Mouse (Mus musculus) liver, adult (tissue): ENCODE data around the gene Dync1h1.

Source experiments
- GATA4 ChIP-seq: IDR thresholded peaks from 2 replicates; pipeline ENCODE4 v1.6.1; 2014; ENCODE audit warnings: mild to moderate bottlenecking, low read length; ENCODE audit not compliant: insufficient replicate concordance

Dync1h1 gene

DNA sequence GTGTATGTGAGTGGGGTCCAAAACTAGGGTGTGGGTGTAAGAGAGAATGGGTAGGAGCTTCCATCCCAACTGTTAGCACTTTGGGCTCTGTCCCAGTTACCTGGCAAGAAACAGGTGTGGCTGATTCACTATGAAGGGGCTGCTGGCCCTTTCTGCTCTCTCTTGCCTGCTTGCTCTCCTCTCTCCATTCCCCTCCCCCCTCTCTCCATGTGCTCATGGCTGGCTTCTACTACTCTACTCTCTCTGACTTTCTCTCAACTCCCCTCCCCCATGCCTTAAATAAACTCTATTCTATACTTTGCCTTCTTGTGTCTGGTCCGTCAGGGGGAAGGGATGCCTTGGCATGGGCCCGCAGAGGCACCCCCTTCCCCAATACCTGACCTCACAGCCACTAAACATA lies 99.5 kb downstream of the Dync1h1 start:
- no peak for TF ChIP-seq GATA4

DNA sequence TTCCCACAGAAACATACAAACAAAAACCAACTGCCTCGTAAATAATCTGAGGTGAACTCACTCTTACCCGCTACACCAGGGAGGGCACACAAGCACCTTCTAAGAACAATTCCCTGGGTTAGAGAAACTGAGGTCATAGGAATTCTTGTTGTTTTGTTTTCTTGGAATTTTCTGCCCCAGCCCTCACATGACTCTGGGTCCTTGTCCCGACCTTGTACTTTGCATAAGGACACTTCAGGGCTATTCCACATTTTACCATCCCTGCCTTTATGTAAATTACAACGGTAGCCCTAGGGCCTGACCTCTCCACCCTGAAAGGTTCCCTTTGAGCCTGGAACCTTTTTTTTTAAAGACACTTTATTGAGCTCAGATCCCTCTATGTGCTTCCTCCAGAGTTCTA lies 101.3 kb downstream of the Dync1h1 start, which contains the start of gene Hsp90aa1:
Gene Hsp90aa1 (minus strand): TSS at position 173 of the 400 bp plus-strand sequence.
- TF ChIP-seq GATA4, result no peak

DNA sequence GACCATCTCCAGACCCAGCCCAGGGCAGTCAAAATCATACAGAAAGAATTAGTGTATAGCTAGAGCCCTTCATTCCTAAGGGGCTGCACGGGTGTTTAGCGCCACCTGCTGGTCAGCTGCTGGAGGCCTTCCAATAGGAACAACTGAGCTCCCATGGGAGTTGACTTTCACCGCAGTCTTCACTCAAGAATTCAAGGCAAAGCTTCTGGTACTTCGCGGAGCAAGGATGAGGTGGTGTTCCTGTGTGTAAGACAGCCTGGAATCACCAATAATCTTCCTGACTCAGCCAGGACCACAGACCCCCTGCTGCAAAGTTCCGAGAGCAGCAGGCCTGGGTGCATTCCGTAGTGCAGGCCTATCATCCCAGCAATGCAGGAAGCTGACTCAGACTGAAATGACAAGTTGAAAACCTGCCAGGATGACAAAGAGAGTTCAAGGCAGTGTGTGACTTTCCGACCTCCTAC lies 101.8 kb downstream of the Dync1h1 start:
- TF ChIP-seq GATA4, result peak; percentile 27; the same call in 1 of the 2 replicates

DNA sequence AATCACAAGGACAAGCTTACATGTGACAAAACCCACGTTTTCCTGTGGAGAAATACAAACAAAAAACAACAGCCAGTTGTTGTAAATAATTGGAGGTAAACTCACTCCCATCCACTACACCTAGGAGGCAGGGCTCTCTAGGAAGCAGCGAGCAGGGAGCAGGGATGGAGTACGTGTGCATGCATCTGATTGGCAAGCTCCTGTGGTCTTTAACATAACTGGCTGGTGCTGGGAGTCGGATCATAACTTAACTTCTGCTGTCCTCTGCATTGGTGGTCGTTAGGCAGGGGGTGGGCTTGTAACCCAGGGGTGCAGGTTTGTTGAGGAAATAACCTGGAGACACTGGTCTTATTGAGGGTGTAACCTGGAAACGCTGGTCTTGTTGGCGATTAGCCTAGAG lies 102.4 kb downstream of the Dync1h1 start:
- no peak for TF ChIP-seq GATA4

DNA sequence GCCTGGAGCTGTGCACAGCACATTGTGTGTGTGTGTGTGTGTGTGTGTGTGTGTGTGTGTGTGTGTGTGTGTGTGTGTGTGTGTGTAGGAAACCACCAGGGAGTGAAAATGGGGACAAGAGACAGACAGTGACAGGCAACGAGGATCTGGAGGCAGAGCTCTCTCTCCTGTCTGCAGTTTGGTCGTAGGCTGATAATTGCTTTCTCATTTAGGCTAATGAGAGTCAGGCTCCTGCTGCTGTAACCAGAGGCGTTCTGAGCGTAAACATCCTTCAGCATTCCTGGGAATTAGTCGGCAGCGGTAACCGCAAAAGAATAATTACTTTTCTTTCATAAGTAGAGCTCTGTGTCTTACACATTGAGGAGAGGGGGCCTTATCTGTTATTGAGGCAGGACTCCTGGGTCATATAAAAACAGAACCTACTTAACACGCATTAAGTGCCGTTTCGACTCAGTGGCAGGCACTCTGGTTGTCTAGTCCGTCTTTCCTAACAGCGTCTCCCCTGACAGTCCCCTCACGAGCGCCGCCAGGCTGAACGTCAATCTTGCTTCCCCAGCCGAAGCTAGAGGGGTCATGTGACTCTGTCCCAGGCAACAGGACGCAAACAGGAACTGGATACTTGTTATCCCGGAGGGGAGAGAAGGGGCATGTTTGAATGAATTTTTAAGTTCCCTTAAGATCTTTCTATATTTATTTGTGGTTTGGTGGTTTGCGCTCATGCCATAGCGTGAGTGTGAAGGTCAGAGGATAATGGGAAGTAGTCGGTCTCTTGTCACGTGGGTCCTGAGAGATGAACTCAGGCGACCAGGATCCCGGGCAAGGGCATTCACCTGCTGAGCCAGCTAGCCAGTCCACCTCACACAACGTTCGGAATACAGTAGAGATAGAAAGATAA lies 105.3 kb downstream of the Dync1h1 start:
- TF ChIP-seq GATA4, result no peak

DNA sequence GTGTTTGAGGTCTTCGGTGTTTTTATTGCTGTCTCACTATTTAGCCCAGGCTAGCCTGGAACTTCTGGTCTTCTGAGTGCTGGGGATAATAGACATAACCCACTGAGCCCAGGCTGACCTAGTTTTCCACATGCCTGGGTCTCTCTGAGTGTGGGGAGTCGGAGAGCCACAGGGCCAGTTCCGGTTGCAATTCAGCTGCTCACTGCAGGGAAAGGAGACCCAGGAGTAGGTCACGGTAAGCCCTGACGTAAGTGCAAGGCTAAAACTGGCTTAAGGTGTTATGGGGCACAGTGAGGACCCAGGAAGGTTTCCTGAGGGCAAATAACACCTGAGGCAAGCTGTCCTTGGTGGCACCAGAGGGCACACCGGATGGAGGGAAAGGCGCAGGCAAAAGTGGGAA lies 106.2 kb downstream of the Dync1h1 start:
- TF ChIP-seq GATA4, result no peak

DNA sequence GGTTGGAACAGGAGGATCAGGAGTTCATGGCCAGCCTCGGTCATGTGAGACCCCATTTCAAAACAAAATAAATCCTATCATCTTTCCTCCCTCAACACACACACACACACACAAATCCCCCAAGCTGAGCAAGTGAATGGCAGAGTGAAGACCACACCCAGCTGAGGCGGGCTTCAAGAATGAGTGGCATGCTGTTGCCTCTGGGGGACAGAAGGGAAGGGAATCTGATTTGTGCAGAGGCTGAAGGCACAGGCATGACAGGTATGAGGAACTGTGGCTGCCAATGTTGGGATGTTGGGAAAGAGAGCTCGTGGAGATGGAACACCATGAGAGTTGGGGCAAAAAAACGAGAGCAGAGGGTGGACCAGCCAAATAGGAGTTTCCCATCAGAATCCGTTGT lies 110.0 kb downstream of the Dync1h1 start:
- no peak for TF ChIP-seq GATA4

DNA sequence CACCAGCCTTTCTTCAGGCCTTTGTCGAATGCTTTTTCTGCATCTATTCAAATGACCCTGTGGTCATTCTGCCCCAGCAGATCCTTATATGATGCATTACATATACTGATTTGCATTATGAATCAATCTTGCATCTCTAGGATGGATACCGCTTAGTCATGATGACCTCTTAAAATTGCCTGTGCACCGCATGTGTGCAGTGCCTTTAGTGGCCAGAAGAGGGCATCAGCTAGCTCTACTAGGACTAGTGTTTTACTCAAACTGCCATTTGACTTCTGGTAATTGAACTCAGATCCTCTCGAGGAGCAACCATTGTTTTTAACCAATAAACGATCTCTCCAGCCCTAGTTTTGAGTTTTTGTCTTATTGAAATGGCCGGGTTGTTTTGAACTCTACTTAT lies 112.5 kb downstream of the Dync1h1 start:
- TF ChIP-seq GATA4, result no peak

DNA sequence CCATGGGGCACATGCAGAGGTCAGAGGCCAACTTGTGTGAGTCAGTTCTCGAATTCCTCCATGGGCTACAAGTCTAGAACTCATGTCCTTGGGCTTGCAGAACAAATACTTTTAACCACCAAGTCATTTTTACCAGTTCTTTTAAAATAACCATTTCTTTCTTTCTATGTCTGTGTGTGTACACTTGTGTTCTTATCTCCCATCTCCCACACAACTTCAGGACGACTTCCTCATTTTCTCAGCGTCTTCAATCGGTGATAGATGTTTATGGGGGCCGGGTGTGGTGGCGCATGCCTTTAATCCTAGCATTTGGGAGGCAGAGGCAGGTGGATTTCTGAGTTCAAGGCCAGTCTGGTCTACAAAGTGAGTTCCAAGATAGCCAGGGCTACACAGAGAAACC lies 113.0 kb downstream of the Dync1h1 start:
- TF ChIP-seq GATA4, result no peak

DNA sequence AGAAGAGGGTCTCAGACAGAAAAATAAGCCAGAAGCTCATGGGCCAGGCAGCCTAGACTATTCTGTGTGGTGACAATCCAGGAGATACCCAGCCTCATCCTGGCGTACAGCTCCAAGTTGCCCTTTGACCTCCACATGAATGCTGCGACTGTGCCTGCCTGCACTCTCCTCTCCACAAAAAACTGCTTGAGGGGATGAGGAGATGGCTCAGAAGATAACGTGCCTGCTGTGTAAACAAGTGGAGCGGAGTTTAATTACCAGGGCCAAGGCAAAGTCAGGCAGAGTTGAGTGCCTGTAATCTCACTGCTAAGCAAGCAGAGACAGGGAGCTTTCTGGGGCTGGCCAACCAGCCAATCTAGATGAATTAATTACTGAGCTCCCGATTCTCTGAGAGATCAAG lies 114.8 kb downstream of the Dync1h1 start:
- no peak for TF ChIP-seq GATA4
